Mouse (Mus musculus) liver, embryonic 14.5 days (tissue): ENCODE data around the gene Phf10.

ENCODE experiments used
- CTCF ChIP-seq: IDR thresholded peaks from 2 replicates; pipeline ENCODE4 v1.5.1; 2016; ENCODE audit warnings: antibody characterized with exemption, low read depth, control low read depth
- EP300 ChIP-seq: IDR thresholded peaks from 2 replicates; pipeline ENCODE4 v1.6.1; 2016; ENCODE audit warnings: antibody characterized with exemption, low read depth

DNA sequence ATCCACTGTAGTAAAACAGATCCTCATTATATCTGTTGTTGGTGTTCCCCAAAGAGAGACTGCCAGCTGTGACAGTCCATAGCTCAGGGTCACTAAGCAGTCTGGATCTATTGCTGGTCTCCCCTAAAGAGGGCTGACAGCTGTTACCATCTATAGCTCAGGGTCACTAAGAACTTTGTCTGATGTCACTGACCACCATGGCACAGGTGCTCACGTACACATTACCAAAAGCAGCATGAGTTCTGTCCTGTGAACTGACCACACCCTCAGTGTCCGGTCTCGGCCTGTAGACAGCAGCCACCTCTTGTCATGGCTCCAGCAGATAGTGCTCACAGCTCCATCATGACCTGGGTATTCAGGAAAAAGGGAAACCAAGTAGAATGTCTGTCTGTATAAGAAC is 57.9 kb downstream of the Phf10 start:
- TF ChIP-seq CTCF (no peak), EP300 (no peak)
